Mouse (Mus musculus) G1E-ER4 (cell line): ENCODE data around the gene Serpini1. TPM values are rescaled to one million over a fixed set of nuclear protein-coding genes. Genes with fewer than 3 reads are reported as not detected.

Experiments used
- GATA1 ChIP-seq: IDR thresholded peaks from one replicate; pipeline ENCODE4 v1.8.0; 2012; ENCODE audit warnings: low read length, inconsistent platforms
- polyA plus RNA-seq: library from polyadenylated mRNA; stranded (reverse); fragments of >175 nt; gene quantifications from 2 replicates; pipeline ENCODE4 v1.2.3, GENCODE M21; 2012

The Serpini1 gene
- polyA plus RNA-seq, 1 experiment = 0.02 TPM

- TF ChIP-seq GATA1 = no peak
Observed at GRCm38 (mm10) chr3:75687187-75687825, 130.0 kb downstream of the Serpini1 start.

- no peak for TF ChIP-seq GATA1
Observed at GRCm38 (mm10) chr3:75690321-75690720, 133.0 kb downstream of the Serpini1 start.

DNA sequence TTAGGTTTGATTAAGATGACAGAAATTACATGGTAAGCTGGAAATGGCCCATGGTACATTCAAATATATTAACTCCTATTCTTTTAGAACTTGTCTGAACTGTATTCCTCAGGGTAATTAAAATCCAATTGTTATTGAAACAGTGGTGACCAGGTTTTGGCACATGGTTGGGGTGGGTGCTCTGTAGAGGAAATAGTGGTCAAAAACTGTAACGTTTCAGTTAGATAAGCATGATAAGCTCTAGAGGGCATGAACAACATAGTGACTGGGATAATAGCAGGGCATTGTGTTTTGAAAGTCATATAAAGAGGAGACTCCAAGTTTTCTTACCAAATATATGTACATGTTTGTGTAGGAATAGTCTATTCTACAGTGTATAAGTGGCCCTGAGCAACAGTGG is 134.7 kb downstream of the Serpini1 start:
- TF ChIP-seq GATA1 = no peak

Other genes starting within 250 kb of the Serpini1 start
- not detected in 2 replicates for gene Wdr49, start 75.4 kb upstream of the Serpini1 start, polyA plus RNA-seq
- 1.8 and 2.3 TPM in 2 replicates for gene Pdcd10, start 691 bp upstream of the Serpini1 start, polyA plus RNA-seq
- not detected in 2 replicates for gene Gm29133, start 190.7 kb downstream of the Serpini1 start, polyA plus RNA-seq